Mouse (Mus musculus) forebrain, embryonic 14.5 days (tissue): ENCODE data around the gene Rnf126. TPM values are rescaled to one million over a fixed set of nuclear protein-coding genes. Genes with fewer than 3 reads are reported as not detected.

Source experiments
- ATAC-seq: fragments of 200-750 bp; cut with Nextera tagmentation; 2 replicates; pipeline ENCODE4 v1.8.0; 2017; ENCODE audit warnings: mild to moderate bottlenecking, moderate library complexity
- DNase-seq: peaks from one replicate; pipeline ENCODE4 v3.0.0-alpha.2; 2015; ENCODE audit warnings: low spot score
- H3K27ac ChIP-seq: fragments of 300-500 bp; sonication (generic); 2 replicates; pipeline ENCODE4 v1.5.1; 2014; ENCODE audit warnings: low read depth, mild to moderate bottlenecking, control low read depth, low read length, moderate library complexity
- H3K27me3 ChIP-seq: fragments of 300-500 bp; sonication (generic); replicated peaks from 2 replicates; pipeline ENCODE4 v1.6.1; 2014; ENCODE audit warnings: low read length, control low read depth, mixed read lengths; ENCODE audit not compliant: control insufficient read depth, insufficient read depth
- H3K36me3 ChIP-seq: fragments of 300-500 bp; sonication (generic); 2 replicates; pipeline ENCODE4 v1.6.1; 2014; ENCODE audit warnings: low read length, control low read depth; ENCODE audit not compliant: control insufficient read depth, insufficient read depth
- H3K4me1 ChIP-seq: fragments of 300-500 bp; sonication (generic); 2 replicates; pipeline ENCODE4 v1.6.1; 2014; ENCODE audit warnings: antibody characterized with exemption, low read length, control low read depth; ENCODE audit not compliant: control insufficient read depth, insufficient read depth
- H3K4me2 ChIP-seq: fragments of 300-500 bp; sonication (generic); 2 replicates; pipeline ENCODE4 v1.6.1; 2014; ENCODE audit warnings: mild to moderate bottlenecking, control low read depth, low read length
- H3K4me3 ChIP-seq: fragments of 300-500 bp; sonication (generic); 2 replicates; pipeline ENCODE4 v1.5.1; 2014; ENCODE audit warnings: low read depth, low read length, control low read depth
- H3K9ac ChIP-seq: fragments of 300-500 bp; sonication (generic); 2 replicates; pipeline ENCODE4 v1.6.1; 2014; ENCODE audit warnings: mild to moderate bottlenecking, low read length, control low read depth, moderate library complexity
- H3K9me3 ChIP-seq: fragments of 300-500 bp; sonication (generic); replicated peaks from 2 replicates; pipeline ENCODE4 v1.6.1; 2016; ENCODE audit warnings: low read length, control low read depth, mixed read lengths; ENCODE audit not compliant: control insufficient read depth
- WGBS: fragments of 180-500 bp; shearing (Covaris S2); extraction: QIAGEN DNeasy Blood & Tissue Kit; methylation state at CpG from one replicate; pipeline ENCODE4 v1.1.7; 2014; 5-methylcytosine and 5-hydroxymethylcytosine counted together
- polyA plus RNA-seq: library from polyadenylated mRNA; unstranded; fragments of >200 nt; fragmentation: Nextera tagmentation; extraction: Ambion mirVana; gene quantifications from 2 replicates; pipeline ENCODE4 v1.2.1, GENCODE M21; 2014

The Rnf126 gene
- polyA plus RNA-seq, 1 experiment from 2014 or later: 60.6 TPM

DNA sequence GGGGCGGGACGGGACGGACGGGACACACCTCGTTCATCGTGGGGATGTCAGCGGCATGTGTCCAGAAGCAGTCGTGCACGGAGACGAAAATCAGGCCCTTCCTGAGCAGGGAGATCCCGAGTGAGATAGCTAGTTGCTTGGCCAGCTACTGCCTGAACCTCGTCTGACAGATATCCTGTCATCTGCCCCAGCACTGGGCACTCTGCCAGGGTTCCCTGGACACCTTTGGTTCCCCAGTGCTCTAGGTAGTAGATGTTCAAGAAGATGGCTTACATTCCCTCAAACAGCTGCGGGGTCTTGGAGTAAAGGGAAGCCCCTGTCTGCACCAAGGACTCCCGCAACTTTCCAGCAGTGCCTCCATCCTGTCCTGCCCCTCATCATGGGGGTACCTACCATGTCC is 30.0 kb downstream of the Rnf126 start:
- Histone ChIP-seq H3K9ac (no peak overlapping the region), H3K27me3 (0 out of 2 replicates have a peak, but pooled peaks cover 2% of the 10 kb centered on the region), H3K4me2 (no peak overlapping the region), H3K27ac (no peak overlapping the region), H3K36me3 (peaks cover 80% of the 10 kb centered on the region), H3K4me1 (no peaks in the 10 kb centered on the region), H3K9me3 (peaks cover 19% of the 10 kb centered on the region), H3K4me3 (no peak overlapping the region)
- no peak for DNase-seq
- 90% methylated on average over 14 of the region's 14 CpGs for WGBS
- no peak for ATAC-seq

DNA sequence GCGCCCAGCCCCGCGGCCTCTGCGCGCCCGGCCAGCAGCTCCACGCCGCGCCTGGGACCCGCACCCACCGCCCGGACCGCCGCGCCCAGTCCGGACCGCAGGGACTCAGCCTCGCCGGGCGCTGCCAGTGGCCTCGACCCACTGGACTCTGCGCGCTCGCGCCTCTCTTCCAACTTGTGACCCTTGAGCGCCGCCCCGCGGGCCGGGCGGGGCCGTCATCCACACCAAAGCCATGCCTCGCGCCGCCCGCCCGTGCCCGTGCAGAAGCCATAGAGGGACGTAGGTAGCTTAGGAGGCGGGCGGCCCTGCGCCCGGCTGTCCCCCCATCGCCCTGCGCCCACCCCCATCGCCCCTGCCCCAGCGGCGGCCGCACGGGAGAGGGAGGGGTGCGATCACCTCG is 31.4 kb downstream of the Rnf126 start:
- Histone ChIP-seq H3K4me2 (no peak overlapping the region), H3K4me3 (no peak overlapping the region)
- no peak for ATAC-seq

DNA sequence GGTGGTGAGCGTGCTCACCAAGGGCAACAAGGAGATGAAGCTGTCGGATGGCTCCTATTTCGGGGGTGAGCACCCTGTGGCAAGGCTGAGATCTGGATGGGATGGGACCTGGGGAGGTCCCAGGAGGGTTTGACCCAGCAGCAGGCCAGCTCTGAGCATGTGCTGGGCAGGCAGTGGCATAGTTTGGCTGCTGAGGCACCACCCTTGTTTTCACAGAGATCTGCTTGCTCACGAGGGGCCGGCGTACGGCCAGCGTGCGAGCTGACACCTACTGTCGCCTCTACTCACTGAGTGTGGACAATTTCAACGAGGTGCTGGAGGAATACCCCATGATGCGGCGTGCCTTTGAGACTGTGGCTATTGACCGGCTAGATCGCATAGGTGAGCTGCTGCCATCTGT is 32.9 kb downstream of the Rnf126 start:
- no peak for DNase-seq
- 0 out of 2 replicates have a peak, but pooled peaks cover 2% of the 10 kb centered on the region for H3K27me3 ChIP-seq
- 91% methylated on average over 15 of the region's 15 CpGs for WGBS

More for the DNA sequence above, 31.4 kb downstream of the Rnf126 start:
- Histone ChIP-seq H3K4me1 (no peaks in the 10 kb centered on the region), H3K36me3 (peaks cover 67% of the 10 kb centered on the region), H3K9me3 (peaks cover 19% of the 10 kb centered on the region), H3K27me3 (0 out of 2 replicates have a peak, but pooled peaks cover 2% of the 10 kb centered on the region), H3K9ac (no peak overlapping the region), H3K27ac (no peak overlapping the region)
- DNase-seq: no peak
- 42% methylated on average over 52 of the region's 52 CpGs for WGBS

DNA sequence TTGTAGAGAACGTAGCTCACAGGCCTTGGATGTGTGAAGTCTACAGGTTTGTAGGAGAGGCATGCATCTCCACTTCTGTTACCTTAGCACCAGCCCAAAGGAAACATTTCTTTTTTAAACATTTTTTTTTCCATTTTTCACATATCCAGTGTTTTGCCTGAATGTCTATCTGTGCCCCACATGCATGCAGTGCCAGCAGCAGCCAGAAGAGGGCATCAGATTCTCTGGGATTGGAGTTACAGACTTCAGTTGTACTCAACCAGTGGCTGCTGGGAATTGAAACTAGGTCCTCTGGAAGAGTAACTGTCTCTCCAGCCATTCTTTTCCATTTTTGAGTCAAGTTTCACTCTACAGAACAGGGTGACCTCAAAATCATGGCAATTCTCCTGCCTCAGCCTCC is 34.3 kb downstream of the Rnf126 start:
- no peak overlapping the region for H3K9ac ChIP-seq
- no peak overlapping the region for H3K4me3 ChIP-seq
- peaks cover 38% of the 10 kb centered on the region for H3K36me3 ChIP-seq
- H3K4me2 ChIP-seq: no peak overlapping the region
- H3K9me3 ChIP-seq: 0 out of 2 replicates have a peak, but pooled peaks cover 2% of the 10 kb centered on the region
- no peak overlapping the region for H3K27ac ChIP-seq
- no peak for DNase-seq
- WGBS: 96% methylated on average over 1 of the region's 1 CpGs
- ATAC-seq: no peak
- no peaks in the 10 kb centered on the region for H3K4me1 ChIP-seq
- 0 out of 2 replicates have a peak, but pooled peaks cover 2% of the 10 kb centered on the region for H3K27me3 ChIP-seq

More for the DNA sequence above, 32.9 kb downstream of the Rnf126 start:
- H3K27ac ChIP-seq: no peak overlapping the region
- H3K4me1 ChIP-seq: no peaks in the 10 kb centered on the region
- no peak overlapping the region for H3K9ac ChIP-seq
- H3K4me2 ChIP-seq: no peak overlapping the region
- peaks cover 52% of the 10 kb centered on the region for H3K36me3 ChIP-seq
- H3K9me3 ChIP-seq: peaks cover 6% of the 10 kb centered on the region
- H3K4me3 ChIP-seq: no peak overlapping the region
- no peak for ATAC-seq

DNA sequence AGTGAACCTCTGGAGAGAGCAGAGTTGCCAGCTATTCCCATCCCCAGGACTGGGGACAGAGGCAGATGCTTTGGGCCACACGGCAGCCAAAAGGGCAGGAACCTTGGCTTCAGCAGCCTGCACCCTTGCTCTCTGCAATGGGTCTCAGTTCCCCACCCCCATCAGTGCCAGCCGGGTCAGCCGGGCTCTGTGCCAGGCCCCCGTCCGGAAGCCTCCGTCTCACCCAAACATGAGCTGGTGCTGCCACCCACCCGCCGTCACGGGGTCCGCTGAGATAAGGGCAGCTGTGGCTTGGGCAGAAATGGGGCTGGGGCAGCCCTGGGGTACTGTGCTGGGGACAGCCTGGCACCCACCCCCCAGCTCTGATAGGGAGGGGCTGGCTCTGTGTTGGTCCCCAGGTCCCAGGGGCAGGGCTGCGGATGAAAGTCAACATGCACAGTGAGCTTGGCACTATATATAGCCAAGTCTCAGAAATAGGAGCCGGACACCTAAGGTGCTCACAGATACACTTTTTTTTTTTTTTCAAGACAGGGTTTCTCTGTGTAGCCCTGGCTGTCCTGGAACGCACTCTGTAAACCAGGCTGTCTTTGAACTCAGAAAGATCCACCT is 37.3 kb downstream of the Rnf126 start:
- Histone ChIP-seq H3K36me3 (peaks cover 9% of the 10 kb centered on the region; the same call in 1 of the 2 replicates), H3K9ac (no peak overlapping the region), H3K27me3 (no peaks in the 10 kb centered on the region), H3K9me3 (no peaks in the 10 kb centered on the region), H3K4me1 (no peaks in the 10 kb centered on the region), H3K4me3 (no peak overlapping the region), H3K4me2 (no peak overlapping the region), H3K27ac (no peak overlapping the region)
- DNase-seq: no peak
- ATAC-seq: 0 out of 2 replicates have a peak, but pooled peaks have one; percentile 27
- WGBS: 69% methylated on average over 13 of the region's 13 CpGs

DNA sequence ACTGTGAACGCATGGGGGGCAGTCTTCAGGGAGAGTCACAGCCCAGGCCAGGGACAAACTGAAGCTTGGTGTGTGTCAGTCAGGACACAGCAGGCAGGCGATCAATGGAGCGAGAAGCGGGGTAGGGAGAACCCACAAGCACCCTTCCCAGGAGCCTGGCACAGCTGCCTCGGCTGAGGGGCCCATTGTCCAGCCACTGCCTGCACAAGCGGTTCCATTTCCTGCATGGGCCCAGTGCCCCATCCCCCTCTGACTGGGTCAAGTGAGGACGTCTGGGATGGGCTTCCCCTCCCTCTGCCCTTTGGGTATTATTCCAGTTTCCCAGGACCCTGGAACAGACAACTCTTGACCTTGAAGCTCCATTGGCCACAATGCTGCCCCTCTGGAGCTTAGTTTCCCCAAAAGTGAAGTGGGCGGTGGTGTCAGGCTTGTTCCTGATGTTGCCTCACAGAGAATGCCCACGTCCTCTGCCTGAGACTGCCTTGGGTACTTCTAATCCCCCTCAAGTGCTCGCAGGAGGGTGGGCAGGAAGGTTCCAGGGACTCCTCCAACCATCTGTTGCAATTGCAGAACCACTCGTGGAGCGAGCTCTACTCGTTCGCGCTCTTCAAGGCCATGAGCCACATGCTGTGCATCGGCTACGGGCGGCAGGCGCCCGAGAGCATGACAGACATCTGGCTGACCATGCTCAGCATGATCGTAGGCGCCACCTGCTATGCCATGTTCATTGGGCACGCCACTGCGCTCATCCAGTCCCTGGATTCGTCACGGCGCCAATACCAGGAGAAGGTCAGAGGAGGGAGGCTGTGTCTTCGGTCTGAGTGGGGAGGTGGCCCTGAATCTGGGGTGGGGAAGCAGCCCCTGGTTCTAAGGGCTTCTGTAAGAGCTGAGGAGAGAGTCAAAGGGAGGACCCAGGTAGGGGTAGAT is 38.2 kb downstream of the Rnf126 start:
- DNase-seq: no peak
- no peaks in the 10 kb centered on the region for H3K27me3 ChIP-seq
- no peak overlapping the region for H3K4me3 ChIP-seq
- no peak for ATAC-seq
- no peak overlapping the region for H3K27ac ChIP-seq
- H3K4me1 ChIP-seq: no peaks in the 10 kb centered on the region
- peaks cover under 1% of the 10 kb centered on the region; the same call in 1 of the 2 replicates for H3K36me3 ChIP-seq
- H3K4me2 ChIP-seq: no peak overlapping the region
- H3K9me3 ChIP-seq: no peaks in the 10 kb centered on the region
- no peak overlapping the region for H3K9ac ChIP-seq
- 76% methylated on average over 28 of the region's 28 CpGs for WGBS

DNA sequence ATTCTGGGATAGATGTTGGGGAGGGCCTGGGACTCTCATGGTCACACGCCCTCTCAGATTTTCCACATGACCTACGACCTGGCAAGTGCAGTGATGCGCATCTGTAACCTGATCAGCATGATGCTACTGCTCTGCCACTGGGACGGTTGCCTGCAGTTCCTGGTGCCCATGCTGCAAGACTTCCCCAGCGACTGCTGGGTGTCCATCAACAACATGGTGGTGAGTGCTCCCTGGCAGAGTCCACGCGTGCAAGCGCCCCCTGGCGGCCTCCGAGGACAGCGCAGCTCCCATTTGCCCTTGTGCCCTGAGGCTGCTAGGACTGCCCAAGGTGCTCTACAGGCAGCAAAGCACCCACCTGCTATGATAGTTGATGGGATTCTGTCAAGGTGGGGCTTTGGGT is 40.7 kb downstream of the Rnf126 start:
- no peak overlapping the region for H3K27ac ChIP-seq
- H3K4me2 ChIP-seq: no peak overlapping the region
- ATAC-seq: no peak
- no peaks in the 10 kb centered on the region for H3K4me1 ChIP-seq
- H3K9me3 ChIP-seq: no peaks in the 10 kb centered on the region
- 36% methylated on average over 11 of the region's 11 CpGs for whole genome bisulfite sequencing
- no peaks in the 10 kb centered on the region for H3K27me3 ChIP-seq
- H3K36me3 ChIP-seq: no peaks in the 10 kb centered on the region
- no peak overlapping the region for H3K9ac ChIP-seq
- DNase-seq: no peak
- H3K4me3 ChIP-seq: no peak overlapping the region

DNA sequence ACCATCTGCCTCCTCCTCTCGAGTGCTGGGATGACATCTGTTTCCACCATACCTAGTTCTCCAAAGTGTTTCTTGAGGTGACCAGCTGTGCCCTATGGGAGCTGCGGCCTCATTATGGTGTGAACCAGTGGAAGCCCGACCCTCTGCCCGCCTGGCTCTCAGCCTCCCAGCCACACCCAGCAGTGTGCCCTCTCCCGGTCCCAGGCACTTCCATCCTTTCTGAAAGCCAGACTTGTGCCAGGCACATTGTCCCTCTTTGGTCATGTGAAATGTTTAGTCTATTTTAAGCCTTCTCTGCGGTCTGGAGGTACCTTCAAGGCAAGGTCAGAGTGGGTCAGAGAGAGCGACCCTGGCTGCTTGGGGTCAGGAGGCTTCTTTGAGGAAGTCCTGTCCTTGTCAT is 43.1 kb downstream of the Rnf126 start:
- Histone ChIP-seq H3K9me3 (no peaks in the 10 kb centered on the region), H3K27ac (no peak overlapping the region), H3K4me2 (no peak overlapping the region), H3K27me3 (peaks cover 4% of the 10 kb centered on the region; the same call in 1 of the 2 replicates), H3K4me1 (no peaks in the 10 kb centered on the region), H3K4me3 (no peak overlapping the region), H3K36me3 (no peaks in the 10 kb centered on the region), H3K9ac (no peak overlapping the region)
- ATAC-seq (no peak), DNase-seq (no peak)
- 88% methylated on average over 7 of the region's 7 CpGs for WGBS

DNA sequence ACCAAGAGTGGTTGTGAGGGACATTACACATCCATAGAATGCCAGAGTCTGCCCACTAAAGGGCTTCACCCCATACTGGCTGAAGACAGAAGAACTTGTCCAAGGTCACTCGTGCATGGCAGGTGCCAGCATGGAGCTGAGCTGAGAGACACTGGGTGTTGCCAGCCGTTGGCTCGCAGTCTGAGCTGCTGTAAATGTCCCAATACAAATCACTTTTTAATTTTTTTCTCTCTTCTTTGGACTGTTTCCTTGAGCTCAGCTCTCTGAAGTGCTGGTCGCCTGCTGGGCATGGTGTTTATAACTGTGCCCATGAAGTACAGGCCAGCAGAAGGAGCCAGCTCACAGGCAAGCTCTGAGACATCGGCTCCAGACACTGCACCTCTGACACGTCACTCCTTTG is 43.7 kb downstream of the Rnf126 start:
- no peak for ATAC-seq
- peaks cover 9% of the 10 kb centered on the region; the same call in 1 of the 2 replicates for H3K27me3 ChIP-seq
- no peaks in the 10 kb centered on the region for H3K4me1 ChIP-seq
- 55% methylated on average over 6 of the region's 6 CpGs for WGBS
- H3K36me3 ChIP-seq: no peaks in the 10 kb centered on the region
- no peaks in the 10 kb centered on the region for H3K9me3 ChIP-seq
- no peak overlapping the region for H3K27ac ChIP-seq
- DNase-seq: no peak
- no peak overlapping the region for H3K4me3 ChIP-seq
- no peak overlapping the region for H3K9ac ChIP-seq
- no peak overlapping the region for H3K4me2 ChIP-seq
